Mouse (Mus musculus): ENCODE results near the gene Zfp180.

DNA sequence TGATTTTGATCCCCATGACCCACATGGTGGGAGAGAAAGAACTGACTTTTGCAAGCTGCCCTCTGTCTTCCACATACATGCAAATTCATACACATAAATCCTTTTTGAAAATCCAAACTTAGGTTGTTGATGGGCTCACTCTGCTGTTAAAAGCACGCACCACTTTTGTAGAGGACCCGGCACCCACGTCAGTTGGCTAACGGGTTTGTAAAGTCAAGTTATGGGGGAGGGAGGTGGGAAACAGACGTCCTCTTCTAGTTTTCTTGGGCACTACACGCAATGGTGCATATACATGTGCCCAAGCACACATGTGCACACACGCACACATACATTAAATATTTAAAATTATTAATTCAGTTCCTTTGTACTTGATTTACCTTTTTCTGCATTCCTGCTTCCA, 29.1 kb downstream of the Zfp180 start:
- TF ChIP-seq CTCF (IDR thresholded peaks at IDR 0.05; ENCODE audit: low read depth, low read length) = no peak
- TF ChIP-seq POLR2A (IDR thresholded peaks at IDR 0.05; ENCODE audit: extremely low read depth, insufficient read depth, low read length) = no peak
